Mouse (Mus musculus) midbrain, embryonic 10.5 days (tissue): ENCODE measurements around the gene Serpina3n. TPM values are rescaled to one million over a fixed set of nuclear protein-coding genes. Genes with fewer than 3 reads are reported as not detected.
A peak's percentile ranks its signal among the peaks of the same experiment; 100 is the strongest.

Experiments
- DNase-seq: peaks from one replicate; pipeline ENCODE4 v3.0.0-alpha.2; 2017; ENCODE audit warnings: low spot score
- H3K27ac ChIP-seq: fragments of 300-500 bp; sonication (generic); replicated peaks from 2 replicates; pipeline ENCODE4 v1.5.1; 2016; ENCODE audit warnings: mild to moderate bottlenecking
- H3K27me3 ChIP-seq: fragments of 300-500 bp; sonication (generic); 2 replicates; pipeline ENCODE4 v1.6.1; 2016; ENCODE audit warnings: low read depth, mild to moderate bottlenecking; ENCODE audit not compliant: poor library complexity, severe bottlenecking
- H3K36me3 ChIP-seq: fragments of 300-500 bp; sonication (generic); 2 replicates; pipeline ENCODE4 v1.6.1; 2016; ENCODE audit warnings: mild to moderate bottlenecking, moderate library complexity
- H3K4me1 ChIP-seq: fragments of 300-500 bp; sonication (generic); 2 replicates; pipeline ENCODE4 v1.6.1; 2016
- H3K4me3 ChIP-seq: fragments of 300-500 bp; sonication (generic); 2 replicates; pipeline ENCODE4 v1.5.1; 2016; ENCODE audit warnings: mild to moderate bottlenecking, moderate library complexity
- H3K9me3 ChIP-seq: fragments of 300-500 bp; sonication (generic); replicated peaks from 2 replicates; pipeline ENCODE4 v1.6.1; 2016; ENCODE audit warnings: mild to moderate bottlenecking
- WGBS: fragments of 180-500 bp; shearing (Covaris S2); methylation state at CpG from one replicate; pipeline ENCODE4 v1.1.7; 2016; 5-methylcytosine and 5-hydroxymethylcytosine counted together
- polyA plus RNA-seq: library from polyadenylated mRNA; unstranded; fragments of >200 nt; fragmentation: Nextera tagmentation; extraction: Ambion mirVana; gene quantifications from 2 replicates; pipeline ENCODE4 v1.2.1, GENCODE M21; 2016

The Serpina3n gene
- polyA plus RNA-seq, 1 experiment from 2014 or later, result not detected

DNA sequence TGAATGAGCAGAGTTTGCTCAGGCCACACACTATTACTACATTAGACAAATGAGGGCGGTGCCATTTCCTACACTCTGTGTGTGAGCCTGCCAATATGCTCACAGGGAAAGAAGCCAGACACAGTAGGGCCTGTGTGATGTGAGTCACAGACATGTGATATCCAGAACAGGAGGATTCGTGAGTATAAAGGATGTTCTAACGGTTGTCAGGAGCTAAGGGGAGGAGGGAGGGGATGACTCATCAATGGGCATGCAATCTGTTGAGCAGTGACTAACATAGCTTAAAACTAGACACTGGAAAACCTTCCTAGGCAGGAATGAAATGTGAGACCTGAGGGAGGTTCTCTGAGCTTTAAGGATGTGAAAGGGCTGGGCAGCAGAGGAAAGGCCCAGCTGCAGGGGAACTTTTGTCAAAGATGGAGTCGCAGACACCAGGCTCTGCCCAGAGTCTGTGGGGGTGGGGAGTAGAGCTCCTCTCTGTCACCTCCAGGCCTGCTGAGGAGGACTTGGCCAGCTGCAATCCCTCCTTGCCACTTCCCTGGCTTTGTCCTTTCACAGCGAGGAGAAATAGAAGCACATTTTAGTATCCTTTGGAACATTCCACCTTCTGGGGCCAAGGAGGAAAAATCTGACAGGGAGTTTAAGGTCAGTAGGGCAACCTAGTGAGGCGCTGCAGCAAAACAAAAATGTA lies 9.2 kb downstream of the Serpina3n start:
- Histone ChIP-seq H3K4me3 (no peak overlapping the region), H3K36me3 (no peaks in the 10 kb centered on the region), H3K4me1 (peaks cover 8% of the 10 kb centered on the region), H3K27me3 (no peaks in the 10 kb centered on the region), H3K27ac (0 out of 2 replicates have a peak overlapping the region, but pooled peaks have one; percentile 13), H3K9me3 (no peaks in the 10 kb centered on the region)
- no peak for DNase-seq
- 63% methylated on average over 6 of the region's 6 CpGs for WGBS

DNA sequence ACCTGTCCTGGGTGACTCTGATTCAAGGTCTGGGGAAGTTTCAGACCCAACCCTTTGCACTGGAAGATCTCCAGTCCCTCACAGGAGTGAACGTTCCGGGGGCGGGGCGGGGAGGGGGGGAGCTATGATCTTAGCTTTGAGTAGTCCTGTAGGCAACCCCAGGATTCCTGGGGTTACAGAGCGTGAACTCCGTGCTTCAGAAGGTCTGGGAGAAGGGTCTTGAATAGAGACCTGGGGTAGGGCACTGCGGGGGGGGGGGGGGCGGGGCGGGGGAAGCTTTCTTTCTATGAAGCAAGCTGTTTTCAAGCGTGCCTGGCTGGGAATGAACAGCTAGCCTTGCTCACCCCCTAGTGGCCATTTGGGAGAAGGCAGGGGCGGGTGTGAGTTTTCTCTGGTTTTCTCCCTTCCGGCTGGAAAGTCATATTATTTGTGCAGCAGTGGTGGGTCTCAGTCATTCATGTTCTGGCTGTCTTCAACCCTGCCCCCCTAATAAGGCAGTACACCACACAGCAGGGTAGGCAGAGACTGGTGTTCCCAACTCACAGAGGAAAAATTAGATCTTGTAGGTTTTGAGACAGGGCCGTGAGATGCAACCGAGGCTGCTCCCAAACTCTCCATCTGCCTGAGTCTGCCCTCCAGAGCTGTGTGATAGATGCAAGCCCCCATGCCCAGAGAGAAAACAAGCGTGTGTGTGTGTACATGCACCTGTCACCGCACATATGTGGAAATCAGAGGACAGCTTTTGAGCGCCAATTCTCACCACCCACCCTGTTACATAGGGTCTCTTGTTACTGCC lies 12.0 kb downstream of the Serpina3n start:
- Histone ChIP-seq H3K9me3 (no peaks in the 10 kb centered on the region), H3K4me1 (peaks cover 8% of the 10 kb centered on the region), H3K4me3 (peak overlapping the region; percentile 46), H3K27ac (peak overlapping the region; percentile 72), H3K27me3 (no peaks in the 10 kb centered on the region; the same call in 1 of the 2 replicates), H3K36me3 (no peaks in the 10 kb centered on the region)
- peak; percentile 89 for DNase-seq
- 20% methylated on average over 15 of the region's 17 CpGs for WGBS

DNA sequence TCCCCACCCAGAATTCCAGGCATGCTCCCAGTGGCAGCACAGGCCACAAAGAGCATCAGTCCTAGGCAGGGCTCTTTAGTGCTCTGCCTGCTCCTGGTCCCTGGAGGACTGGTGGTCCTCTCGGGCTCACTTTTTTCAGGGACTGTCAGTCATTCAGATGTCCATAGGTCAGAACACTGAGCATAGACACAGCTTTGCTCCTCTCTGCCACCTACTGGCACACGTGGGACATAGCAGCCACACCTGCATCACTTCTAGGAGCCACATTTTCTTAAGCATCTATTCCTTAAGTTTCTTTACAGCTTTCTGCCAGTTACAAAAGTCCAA lies 12.6 kb downstream of the Serpina3n start:
- Histone ChIP-seq H3K27ac (no peak overlapping the region), H3K4me3 (no peak overlapping the region), H3K9me3 (no peaks in the 10 kb centered on the region), H3K36me3 (no peaks in the 10 kb centered on the region), H3K4me1 (peaks cover 8% of the 10 kb centered on the region), H3K27me3 (no peaks in the 10 kb centered on the region; the same call in 1 of the 2 replicates)
- DNase-seq, result peak; percentile 36
- 18% methylated on average over 2 of the region's 2 CpGs for WGBS

DNA sequence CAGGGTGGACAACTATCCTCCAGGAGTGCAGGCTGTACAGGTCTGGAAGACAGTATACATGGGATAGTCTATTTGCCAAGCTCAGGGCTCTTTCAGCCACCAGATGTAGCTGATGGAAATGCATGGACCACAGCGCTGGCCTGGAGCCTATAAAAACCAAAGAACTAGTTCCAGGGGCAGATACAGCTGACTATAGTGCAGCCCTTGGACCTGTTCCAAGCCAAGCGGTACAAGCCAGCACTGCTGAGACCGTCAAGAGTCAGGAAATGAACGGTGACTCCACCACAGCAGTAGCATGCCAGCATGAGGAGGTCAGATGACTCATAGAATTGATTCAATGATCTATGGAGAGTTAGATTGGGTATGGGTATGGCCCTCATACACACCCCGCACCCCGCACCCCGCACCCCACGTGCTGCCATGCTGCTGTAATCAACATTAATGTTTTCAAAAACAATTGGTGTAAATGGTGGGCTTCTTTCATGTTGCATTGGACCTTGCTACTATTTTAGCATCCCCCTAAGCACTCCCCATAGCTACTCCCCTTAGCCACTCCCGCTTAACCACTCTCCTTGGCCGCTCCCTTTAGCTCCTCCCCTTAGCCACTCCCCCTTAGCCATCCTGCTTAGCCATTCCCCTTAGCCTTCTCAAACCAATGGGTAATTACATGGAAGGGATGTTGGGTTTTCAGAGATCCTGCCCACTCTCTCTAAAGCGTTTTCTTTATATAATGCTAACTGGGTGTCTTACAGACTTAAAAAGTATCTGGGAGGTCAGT lies 16.3 kb downstream of the Serpina3n start:
- Histone ChIP-seq H3K9me3 (no peaks in the 10 kb centered on the region), H3K27ac (no peak overlapping the region), H3K27me3 (no peaks in the 10 kb centered on the region; the same call in 1 of the 2 replicates), H3K4me3 (no peak overlapping the region), H3K36me3 (no peaks in the 10 kb centered on the region), H3K4me1 (peaks cover 17% of the 10 kb centered on the region)
- WGBS, result 86% methylated on average over 11 of the region's 11 CpGs
- DNase-seq, result no peak

GRCm38 (mm10) chr12:104425591-104425990 lies 19.1 kb downstream of the Serpina3n start:
- no peaks in the 10 kb centered on the region for H3K9me3 ChIP-seq
- 84% methylated on average over 3 of the region's 3 CpGs for WGBS
- no peak overlapping the region for H3K27ac ChIP-seq
- H3K4me1 ChIP-seq, result peaks cover 9% of the 10 kb centered on the region
- no peak for DNase-seq
- H3K36me3 ChIP-seq, result no peaks in the 10 kb centered on the region
- H3K4me3 ChIP-seq, result no peak overlapping the region
- H3K27me3 ChIP-seq, result no peaks in the 10 kb centered on the region; the same call in 1 of the 2 replicates

DNA sequence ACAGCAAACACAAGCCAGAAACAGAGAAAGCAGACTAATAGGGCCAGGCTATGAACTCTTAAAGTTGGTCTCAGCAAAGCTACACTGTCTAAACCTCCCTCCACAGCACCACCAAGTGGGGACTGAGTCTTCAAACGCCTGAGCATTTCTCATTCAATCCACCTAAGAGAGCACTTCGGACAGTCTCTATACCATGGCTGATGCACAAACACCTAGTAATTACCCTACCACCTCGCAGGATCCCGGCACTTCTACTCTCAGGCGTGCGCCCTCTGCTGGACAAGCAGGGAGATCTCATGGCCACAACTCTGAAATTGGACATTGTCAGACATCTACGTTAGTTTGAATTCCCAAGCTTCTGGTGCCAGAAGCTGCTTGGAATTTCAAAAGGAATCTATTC lies 20.4 kb downstream of the Serpina3n start:
- no peak overlapping the region for H3K27ac ChIP-seq
- 8% methylated on average over 7 of the region's 7 CpGs for WGBS
- peak; percentile 64 for DNase-seq
- no peaks in the 10 kb centered on the region for H3K9me3 ChIP-seq
- H3K36me3 ChIP-seq, result no peaks in the 10 kb centered on the region
- H3K27me3 ChIP-seq, result no peaks in the 10 kb centered on the region; the same call in 1 of the 2 replicates
- peaks cover 9% of the 10 kb centered on the region for H3K4me1 ChIP-seq
- no peak overlapping the region for H3K4me3 ChIP-seq

DNA sequence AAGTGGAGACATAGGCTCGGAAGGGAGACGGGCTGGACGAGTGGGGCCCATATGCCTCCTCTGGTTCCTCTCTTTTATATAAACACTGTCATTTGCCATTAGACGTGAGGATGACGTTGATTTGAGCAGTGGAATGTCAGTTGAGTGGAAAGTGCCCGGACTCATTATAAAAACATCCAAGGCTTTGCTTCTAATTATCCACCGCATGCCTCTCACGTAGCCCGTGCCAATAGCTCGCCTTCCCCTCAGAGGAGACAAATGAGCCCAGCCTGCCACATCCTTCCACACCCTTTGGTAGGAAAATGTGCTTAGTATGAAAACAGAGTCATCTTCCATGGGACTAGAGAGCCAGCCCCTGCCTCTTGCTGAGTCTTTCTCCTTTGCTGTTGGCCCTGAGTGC lies 24.8 kb downstream of the Serpina3n start:
- no peak overlapping the region for H3K27ac ChIP-seq
- 82% methylated on average over 10 of the region's 10 CpGs for WGBS
- H3K27me3 ChIP-seq, result no peaks in the 10 kb centered on the region
- H3K9me3 ChIP-seq, result no peaks in the 10 kb centered on the region
- no peak overlapping the region for H3K4me3 ChIP-seq
- H3K36me3 ChIP-seq, result no peaks in the 10 kb centered on the region
- peaks cover 13% of the 10 kb centered on the region for H3K4me1 ChIP-seq
- no peak for DNase-seq

DNA sequence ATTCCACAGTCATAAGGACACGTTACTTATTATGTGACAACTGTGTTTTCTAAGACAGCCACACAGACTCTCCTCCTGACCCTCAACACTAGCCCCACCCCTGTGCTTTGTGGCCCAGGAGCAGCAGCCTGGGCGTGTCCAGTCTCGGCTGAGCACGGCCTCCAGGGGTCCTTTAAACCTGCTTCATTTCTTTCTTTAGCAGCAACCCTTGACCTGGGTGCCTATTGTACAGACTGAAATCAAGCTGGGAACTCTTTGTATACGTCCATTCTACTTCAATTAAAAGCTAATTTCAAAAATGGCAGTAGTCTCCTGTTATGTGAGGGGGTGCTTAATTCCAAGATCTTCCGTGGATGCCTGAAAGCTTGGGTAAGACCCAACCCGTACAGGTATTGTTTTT lies 26.7 kb downstream of the Serpina3n start:
- DNase-seq, result no peak
- no peak overlapping the region for H3K4me3 ChIP-seq
- no peak overlapping the region for H3K27ac ChIP-seq
- H3K27me3 ChIP-seq, result 0 out of 2 replicates have a peak, but pooled peaks cover 3% of the 10 kb centered on the region
- peaks cover 13% of the 10 kb centered on the region for H3K4me1 ChIP-seq
- WGBS, result 36% methylated on average over 7 of the region's 7 CpGs
- H3K9me3 ChIP-seq, result no peaks in the 10 kb centered on the region
- H3K36me3 ChIP-seq, result no peaks in the 10 kb centered on the region

DNA sequence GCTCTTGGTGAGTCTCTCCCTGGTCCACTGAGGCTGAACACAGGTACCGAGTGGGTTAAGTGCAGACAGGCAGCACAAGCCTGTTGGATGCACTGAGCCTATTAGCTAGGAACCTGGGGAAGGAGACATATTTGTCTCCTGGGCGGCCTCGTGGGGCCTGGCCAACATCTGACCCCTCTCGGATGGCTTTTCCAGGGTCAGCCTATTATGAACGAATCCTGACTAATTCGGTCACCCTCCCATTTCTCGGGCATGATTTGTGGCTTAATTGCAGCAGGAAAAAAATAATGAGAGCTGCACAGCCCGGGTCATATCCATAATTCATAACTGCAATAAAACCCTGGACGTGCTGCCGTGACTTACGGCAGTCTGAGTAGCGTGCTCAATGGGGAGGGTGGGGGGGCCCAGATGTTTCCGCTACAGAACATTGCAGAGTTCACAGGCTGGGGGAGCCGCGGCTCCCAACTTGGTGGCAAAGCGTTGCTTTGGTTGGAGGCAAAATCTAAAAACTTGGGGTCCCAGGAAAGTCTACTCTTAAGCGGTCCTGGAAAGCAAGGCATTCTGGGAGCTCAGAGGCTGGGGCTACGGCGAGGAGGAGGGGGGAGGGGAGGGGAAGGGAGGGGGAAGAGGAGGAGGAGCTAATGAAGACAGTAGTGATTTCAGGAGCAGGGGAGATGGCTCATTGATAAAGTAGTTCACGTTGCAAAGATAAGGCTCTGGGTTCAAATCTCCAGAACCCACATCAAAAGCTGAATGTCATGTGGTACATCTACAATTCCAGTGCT lies 27.6 kb downstream of the Serpina3n start:
- Histone ChIP-seq H3K4me3 (no peak overlapping the region), H3K27me3 (peaks cover 12% of the 10 kb centered on the region; the same call in 1 of the 2 replicates), H3K9me3 (no peaks in the 10 kb centered on the region), H3K36me3 (no peaks in the 10 kb centered on the region), H3K4me1 (peaks cover 13% of the 10 kb centered on the region), H3K27ac (no peak overlapping the region)
- WGBS, result 87% methylated on average over 20 of the region's 20 CpGs
- DNase-seq, result no peak

DNA sequence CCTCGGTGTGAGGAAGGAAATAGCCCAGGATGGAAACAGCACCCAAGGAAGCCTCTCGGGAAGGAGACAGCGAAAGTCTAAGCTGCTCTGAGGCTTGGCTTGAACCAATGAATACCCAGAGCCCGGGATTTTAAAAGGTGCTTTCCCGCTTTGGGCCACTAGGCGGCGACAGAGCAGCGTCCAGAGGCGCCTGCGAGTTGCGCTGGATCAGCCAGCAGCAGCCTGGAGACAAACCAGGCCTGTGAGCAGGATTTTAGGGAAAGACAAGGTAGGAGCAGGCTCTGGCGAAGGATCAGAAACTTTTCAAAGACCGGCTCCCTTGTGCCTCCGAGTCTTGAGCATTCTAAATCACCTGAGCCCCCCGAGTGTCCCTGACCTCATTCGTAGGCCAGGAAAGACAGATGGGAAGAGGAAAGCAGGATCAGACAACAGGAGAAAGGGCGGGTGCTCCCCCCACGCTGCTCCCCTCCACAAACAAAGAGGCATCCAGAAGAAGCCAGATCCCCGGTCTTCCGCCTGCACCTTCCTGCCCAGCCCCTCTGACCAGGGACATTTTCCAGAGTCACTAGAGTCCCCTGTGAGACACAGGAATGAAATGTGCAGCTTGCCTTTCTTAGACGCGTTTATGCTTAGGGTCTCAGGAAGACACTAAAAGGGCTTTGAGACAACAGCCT lies 33.7 kb downstream of the Serpina3n start:
- peak; percentile 90 for DNase-seq
- Histone ChIP-seq H3K27ac (peak overlapping the region; percentile 67; the same call in 1 of the 2 replicates), H3K4me3 (0 out of 2 replicates have a peak overlapping the region, but pooled peaks have one; percentile 3)

DNA sequence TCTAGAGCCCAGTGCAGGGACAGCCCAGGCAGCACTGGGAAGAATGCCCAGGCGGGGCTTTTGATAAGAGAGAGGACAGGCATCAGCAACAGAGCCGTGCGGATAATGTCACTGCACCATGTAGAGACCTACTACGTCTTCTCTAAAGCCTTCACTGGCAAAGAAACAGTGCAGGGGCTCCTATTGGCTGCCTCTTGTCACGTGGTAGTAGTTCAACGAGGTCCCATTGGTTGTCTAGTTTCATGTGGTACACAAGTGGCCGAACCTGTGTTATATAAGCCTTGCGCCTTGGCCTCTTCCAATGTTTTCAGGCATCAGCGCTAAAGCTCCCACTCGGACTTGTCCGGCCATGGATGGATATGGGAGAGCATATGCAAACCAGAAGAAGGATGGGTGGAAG lies 37.2 kb downstream of the Serpina3n start:
- no peak overlapping the region for H3K4me3 ChIP-seq
- 89% methylated on average over 11 of the region's 11 CpGs for WGBS
- DNase-seq, result no peak
- H3K36me3 ChIP-seq, result no peaks in the 10 kb centered on the region
- no peaks in the 10 kb centered on the region for H3K9me3 ChIP-seq
- H3K4me1 ChIP-seq, result peaks cover 5% of the 10 kb centered on the region
- no peak overlapping the region; the same call in 1 of the 2 replicates for H3K27ac ChIP-seq
- peaks cover 29% of the 10 kb centered on the region for H3K27me3 ChIP-seq

More for the DNA sequence above, 33.7 kb downstream of the Serpina3n start:
- whole genome bisulfite sequencing, result 11% methylated on average over 22 of the region's 22 CpGs
- Histone ChIP-seq H3K4me1 (peaks cover 5% of the 10 kb centered on the region), H3K36me3 (no peaks in the 10 kb centered on the region), H3K9me3 (no peaks in the 10 kb centered on the region), H3K27me3 (peaks cover 36% of the 10 kb centered on the region)
